Mouse (Mus musculus) bone marrow, adult 2 months (tissue): ENCODE results near the gene Kyat1. TPM values are rescaled to one million over a fixed set of nuclear protein-coding genes. Genes with fewer than 3 reads are reported as not detected.
"Not testable (repeated sequence)": the region's sequence is repeated elsewhere in the genome, so short reads cannot be mapped to it uniquely, and the experiment has no call there.

Experiments
- H3K27ac ChIP-seq: fragments of 200-500 bp; 2 replicates; pipeline ENCODE4 v1.5.1; 2012; ENCODE audit warnings: low read depth, mild to moderate bottlenecking, control low read depth, inconsistent platforms, low read length; ENCODE audit not compliant: control insufficient read depth, poor library complexity, insufficient read depth
- H3K4me1 ChIP-seq: fragments of 200-500 bp; 2 replicates; pipeline ENCODE4 v1.6.1; 2011; ENCODE audit warnings: low read length; ENCODE audit not compliant: control insufficient read depth, insufficient read depth
- H3K4me3 ChIP-seq: fragments of 200-500 bp; replicated peaks from 2 replicates; pipeline ENCODE3; 2011; ENCODE audit warnings: mild to moderate bottlenecking, low read depth, low read length, control low read depth; ENCODE audit not compliant: control insufficient read depth
- CTCF ChIP-seq: fragments of 200-500 bp; IDR thresholded peaks from 2 replicates; pipeline ENCODE4 v1.5.1; 2011; ENCODE audit warnings: low read length, control low read depth; ENCODE audit not compliant: control insufficient read depth, insufficient read depth
- POLR2A ChIP-seq: fragments of 200-500 bp; IDR thresholded peaks from 2 replicates; pipeline ENCODE4 v1.6.1; 2011; ENCODE audit warnings: low read depth, mild to moderate bottlenecking, control low read depth, low read length, borderline replicate concordance; ENCODE audit not compliant: control insufficient read depth
- WGBS: fragments of 180-500 bp; shearing (Covaris S2); methylation state at CpG from one replicate; pipeline ENCODE4 v1.1.7; 2018; 5-methylcytosine and 5-hydroxymethylcytosine counted together
- polyA plus RNA-seq: library from polyadenylated mRNA; stranded (reverse); fragments of >200 nt; gene quantifications from 2 replicates; pipeline ENCODE4 v1.2.4, GENCODE M21; 2011; ENCODE audit warnings: low replicate concordance; ENCODE audit not compliant: missing spikeins, insufficient read depth, insufficient read length

Kyat1 gene
- polyA plus RNA-seq, 1 experiment, result 6.5 TPM

- Histone ChIP-seq H3K4me1 (no peaks in the 10 kb centered on the region; the same call in 1 of the 2 replicates), H3K27ac (no peak overlapping the region), H3K4me3 (no peak overlapping the region)
- 80% methylated on average over 12 of the region's 12 CpGs for WGBS
- no peak for TF ChIP-seq CTCF
- TF ChIP-seq POLR2A, result no peak
Observed at GRCm38 (mm10) chr2:30191790-30192580, 13.7 kb downstream of the Kyat1 start.

- 71% methylated on average over 3 of the region's 3 CpGs for WGBS
- Histone ChIP-seq H3K4me1 (no peaks in the 10 kb centered on the region), H3K27ac (no peak overlapping the region), H3K4me3 (no peak overlapping the region)
- TF ChIP-seq CTCF (no peak), POLR2A (no peak)
Observed at GRCm38 (mm10) chr2:30185681-30186080, 20.0 kb downstream of the Kyat1 start.

GRCm38 (mm10) chr2:30185276-30185675 lies 20.4 kb downstream of the Kyat1 start:
- WGBS, result 74% methylated on average over 6 of the region's 6 CpGs
- no peaks in the 10 kb centered on the region for H3K4me1 ChIP-seq
- no peak for TF ChIP-seq CTCF
- TF ChIP-seq POLR2A, result no peak
- no peak overlapping the region for H3K4me3 ChIP-seq
- H3K27ac ChIP-seq, result no peak overlapping the region

GRCm38 (mm10) chr2:30183721-30184120 lies 21.9 kb downstream of the Kyat1 start:
- Histone ChIP-seq H3K4me3 (no peak overlapping the region), H3K4me1 (no peaks in the 10 kb centered on the region), H3K27ac (no peak overlapping the region)
- WGBS, result 80% methylated on average over 3 of the region's 3 CpGs
- TF ChIP-seq CTCF, result no peak
- TF ChIP-seq POLR2A, result no peak

- WGBS, result 86% methylated on average over 2 of the region's 2 CpGs
- no peaks in the 10 kb centered on the region; the same call in 1 of the 2 replicates for H3K4me1 ChIP-seq
- no peak overlapping the region for H3K27ac ChIP-seq
- TF ChIP-seq CTCF (no peak), POLR2A (no peak)
- no peak overlapping the region for H3K4me3 ChIP-seq
Observed at GRCm38 (mm10) chr2:30182424-30182823, 23.2 kb downstream of the Kyat1 start.

GRCm38 (mm10) chr2:30178711-30179110 lies 26.9 kb downstream of the Kyat1 start:
- not testable (repeated sequence) for H3K27ac ChIP-seq, H3K4me1 ChIP-seq
- 40% methylated on average over 7 of the region's 7 CpGs for WGBS
- H3K4me3 ChIP-seq, result peak overlapping the region; percentile 19

GRCm38 (mm10) chr2:30177700-30178675 lies 27.7 kb downstream of the Kyat1 start, which contains the start of gene Spout1:
Gene Spout1, minus strand, starts transcription at chr2:30178459.
- WGBS, result 2% methylated on average over 54 of the region's 54 CpGs
- H3K4me3 ChIP-seq, result peak within 1 kb of the TSS; percentile 88
- no peak within 1 kb of the TSS for H3K27ac ChIP-seq
- H3K4me1 ChIP-seq, result peaks cover 3% of the 10 kb centered on the region; the same call in 1 of the 2 replicates
- TF ChIP-seq CTCF (no peak), POLR2A (peak; percentile 76; the same call in 1 of the 2 replicates)

GRCm38 (mm10) chr2:30176561-30176960 lies 29.1 kb downstream of the Kyat1 start:
- 92% methylated on average over 2 of the region's 2 CpGs for WGBS
- Histone ChIP-seq H3K4me1 (peaks cover 3% of the 10 kb centered on the region; the same call in 1 of the 2 replicates), H3K27ac (no peak overlapping the region), H3K4me3 (no peak overlapping the region)
- no peak for TF ChIP-seq CTCF
- TF ChIP-seq POLR2A, result no peak
